Mouse (Mus musculus): ENCODE results near the gene A3galt2.

A3galt2 gene

DNA sequence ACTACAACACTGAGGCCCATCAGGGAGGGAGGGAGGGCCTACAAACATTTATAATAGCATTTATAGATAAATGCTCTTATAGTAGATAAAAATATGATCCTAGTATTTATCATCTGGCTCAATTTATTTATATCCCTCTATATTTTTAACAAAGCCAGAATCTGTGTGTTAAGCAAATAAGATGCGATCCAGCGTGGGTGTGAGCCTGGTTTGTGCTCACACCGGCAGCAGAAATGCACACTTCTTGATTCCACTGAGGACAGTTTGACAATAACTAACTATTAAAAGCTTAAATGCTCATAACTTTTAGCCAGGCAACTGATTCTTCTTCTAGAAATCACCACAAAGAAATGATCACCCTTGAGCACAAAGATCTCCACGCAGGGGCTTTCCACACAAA lies 32.9 kb downstream of the A3galt2 start:
- intact Hi-C loops (cut with DNase I), result no loop called here

DNA sequence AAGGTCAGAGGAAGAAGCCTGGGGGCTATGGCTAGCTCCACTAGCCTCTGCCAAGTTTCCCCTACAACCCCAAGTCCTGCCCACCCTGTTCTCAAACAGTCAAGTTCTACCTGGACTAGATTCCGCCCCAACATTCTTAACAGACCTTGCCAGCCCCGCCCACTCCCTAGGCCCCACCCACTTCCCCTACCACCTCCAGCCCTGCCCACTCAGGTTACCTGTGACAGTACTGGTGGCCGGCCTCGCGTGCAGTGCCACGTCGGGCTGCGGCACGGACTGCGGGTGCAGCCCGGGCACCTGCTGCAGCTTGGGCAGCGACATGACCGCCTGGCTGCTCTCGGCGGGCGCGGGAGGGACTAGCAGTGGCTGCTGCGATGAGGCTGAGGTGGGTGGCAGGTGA lies 34.5 kb downstream of the A3galt2 start:
- intact Hi-C loops (cut with DNase I), result loop anchor here (5.0 kb wide), 1 partner anchor 68 kb away; no protein-coding TSS in a partner anchor

DNA sequence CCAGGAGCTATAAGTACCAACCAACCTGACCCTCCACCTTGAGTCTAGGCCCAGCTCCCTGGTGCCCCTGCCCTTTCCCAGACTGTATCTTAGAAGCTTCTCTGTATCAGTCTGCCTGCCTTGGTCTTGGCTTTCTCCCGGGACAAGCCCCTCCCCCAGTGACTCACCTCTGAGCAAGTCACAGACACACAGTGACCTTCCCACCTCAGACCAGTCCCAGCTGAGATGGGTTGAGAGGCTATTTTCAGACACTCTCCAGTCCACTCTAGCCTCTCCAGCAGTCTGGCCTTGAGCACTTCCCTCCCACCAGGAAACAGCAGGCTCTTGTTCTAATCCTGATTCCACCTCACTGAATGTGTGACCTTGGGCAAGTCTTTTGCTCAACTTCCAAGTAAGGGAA lies 38.5 kb downstream of the A3galt2 start:
- intact Hi-C loops (cut with DNase I), result loop anchor here (5.0 kb wide), 1 partner anchor 64 kb away; no protein-coding TSS in a partner anchor

DNA sequence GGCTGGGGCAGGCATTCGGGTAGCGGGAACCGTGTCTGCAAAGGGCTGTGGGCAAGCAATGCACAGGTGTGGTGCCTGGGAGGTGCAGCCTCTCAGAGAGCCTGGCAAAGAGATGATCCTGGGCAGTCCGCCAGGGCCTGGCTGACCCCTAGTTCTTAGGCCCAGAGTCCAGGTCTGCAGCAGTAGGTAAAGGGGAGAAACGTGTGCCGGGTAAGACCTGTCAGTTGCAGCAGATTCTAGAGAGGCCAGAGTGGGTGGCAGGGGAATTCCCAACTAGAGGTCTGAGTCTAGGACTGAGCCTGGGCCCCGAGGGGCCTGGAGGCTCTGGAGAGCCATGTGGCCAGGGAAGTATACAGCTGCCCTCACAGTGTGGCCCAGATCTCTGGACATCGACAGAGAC lies 39.0 kb downstream of the A3galt2 start:
- intact Hi-C loops (cut with DNase I), result loop anchor here (5.0 kb wide), 1 partner anchor 63 kb away; no protein-coding TSS in a partner anchor

DNA sequence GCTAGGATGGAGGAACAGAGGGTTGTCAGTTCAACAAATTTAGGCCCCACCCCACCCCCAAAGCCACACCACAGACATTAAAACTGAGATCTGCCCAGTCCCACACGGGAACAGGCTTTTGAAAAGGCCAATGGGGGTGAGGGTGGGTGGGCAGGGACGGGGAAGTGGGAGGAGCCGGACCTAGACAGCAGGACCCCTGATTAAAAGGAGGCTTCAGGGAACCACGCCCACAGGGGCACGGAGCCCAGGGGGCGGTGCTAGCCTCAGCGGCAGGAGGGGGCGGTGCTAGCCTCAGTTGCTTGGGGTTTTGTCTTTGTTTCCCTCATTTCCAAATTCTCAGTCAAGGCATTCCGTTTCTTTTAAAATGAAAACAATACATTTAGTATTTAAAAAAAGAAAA lies 40.4 kb downstream of the A3galt2 start:
- intact Hi-C loops (cut with DNase I), result no loop called here

DNA sequence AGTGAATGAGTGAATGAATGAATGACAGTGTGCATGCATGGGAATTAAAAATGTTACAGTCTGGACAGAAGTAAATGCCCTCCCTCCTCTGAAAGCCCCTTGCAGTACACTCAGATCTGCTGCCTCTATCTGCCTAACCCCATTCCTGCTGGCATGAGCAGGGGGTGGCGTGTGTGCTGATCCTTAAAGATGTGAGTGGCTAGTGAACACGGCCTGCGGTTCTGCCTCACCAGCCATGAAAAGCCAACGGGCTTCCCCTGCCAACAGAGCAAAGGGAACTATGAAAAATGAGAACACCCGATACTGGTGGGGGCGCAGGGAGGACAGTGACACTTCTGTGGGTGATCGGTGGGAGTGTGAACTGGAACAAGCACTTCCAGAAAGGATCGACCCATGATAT lies 41.6 kb downstream of the A3galt2 start:
- intact Hi-C loops (cut with DNase I), result no loop called here

DNA sequence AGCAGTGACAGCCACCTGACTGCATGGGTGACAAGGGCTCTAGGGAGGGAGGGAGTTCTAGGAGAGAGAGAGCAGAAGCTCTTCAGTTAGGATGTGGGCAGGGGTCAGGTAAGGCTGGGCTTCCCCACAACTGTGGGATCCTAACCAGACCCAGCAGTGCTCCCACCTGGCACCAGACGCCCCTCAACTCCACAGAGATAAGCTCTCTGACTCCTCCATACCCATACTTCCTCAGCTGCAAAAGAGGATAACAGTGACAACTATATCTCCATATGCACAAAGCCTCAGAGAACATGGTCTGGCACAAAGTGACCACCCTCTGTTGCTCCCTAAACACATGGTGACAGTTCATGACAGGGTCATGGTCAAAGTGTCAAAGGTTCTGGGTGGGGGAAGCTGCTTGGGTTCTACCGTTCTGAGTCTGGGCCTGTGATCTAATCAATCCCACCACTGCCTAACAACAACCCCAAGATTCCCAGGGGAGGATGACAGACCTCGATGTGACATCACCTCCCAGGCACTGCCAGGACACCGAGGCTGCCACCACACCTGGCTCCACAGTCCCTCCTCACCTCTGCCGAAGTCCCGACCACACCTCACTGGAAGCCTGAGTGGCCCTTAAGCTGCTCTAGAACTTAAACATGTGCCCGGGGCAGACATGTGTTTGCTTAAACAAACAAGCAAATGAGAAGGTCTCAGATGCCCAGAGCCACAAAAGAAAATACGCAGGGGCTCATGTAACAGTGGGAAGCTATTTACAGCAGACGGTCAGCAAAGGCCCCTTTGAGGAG lies 46.7 kb downstream of the A3galt2 start:
- intact Hi-C loops (cut with DNase I), result no loop called here

DNA sequence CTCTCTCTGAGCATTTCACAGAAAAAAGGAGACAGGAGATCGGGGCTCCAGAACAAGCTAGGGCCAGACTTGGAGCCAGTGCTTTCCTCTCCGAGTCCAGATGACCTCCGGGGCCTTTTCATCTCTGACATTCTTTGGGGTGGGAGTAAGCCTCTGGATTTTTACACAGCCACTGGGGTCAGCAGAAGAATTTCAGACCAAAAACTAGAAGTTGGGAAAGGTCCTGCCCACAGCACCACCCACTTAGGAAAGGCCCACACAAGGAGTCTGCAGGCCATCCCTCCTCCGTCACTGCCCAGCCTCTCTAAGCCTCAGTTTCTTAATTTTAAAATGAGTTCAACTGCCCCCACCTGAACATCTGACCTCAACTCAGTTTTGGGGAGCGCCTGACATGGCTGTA lies 48.4 kb downstream of the A3galt2 start:
- intact Hi-C loops (cut with DNase I), result no loop called here

DNA sequence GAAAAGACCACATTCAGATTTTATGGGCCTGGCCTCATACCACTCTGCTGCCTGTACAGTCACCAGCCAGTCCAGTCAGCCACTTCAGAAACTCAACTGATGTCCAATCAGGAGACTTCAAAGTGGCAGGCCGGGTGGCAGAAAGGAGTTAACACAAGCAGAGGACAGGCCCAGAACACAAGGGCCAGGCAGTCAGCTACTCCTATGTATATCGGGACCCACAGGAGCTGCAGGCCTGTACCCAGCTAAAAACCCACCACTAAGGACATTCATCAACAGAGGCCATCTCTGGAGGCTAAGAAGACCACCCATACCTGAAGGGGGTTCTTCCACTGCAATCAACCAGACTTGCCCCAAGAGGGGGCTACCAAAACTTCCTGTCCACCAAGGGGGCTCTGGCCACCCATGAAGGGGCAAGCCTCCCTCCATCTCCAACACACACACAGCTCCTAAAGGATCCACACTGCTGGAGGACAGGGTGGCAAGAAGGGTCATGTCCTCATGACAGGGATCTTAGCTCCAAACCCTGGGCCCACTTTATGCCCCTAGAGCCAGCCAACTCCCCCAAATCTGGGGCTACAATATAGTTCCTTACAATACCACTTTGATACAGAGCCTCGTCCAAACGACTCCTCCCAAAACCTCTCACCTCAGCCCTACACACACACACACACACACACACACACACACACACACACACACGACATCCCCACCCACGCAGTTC lies 49.4 kb downstream of the A3galt2 start:
- intact Hi-C loops (cut with DNase I), result no loop called here

DNA sequence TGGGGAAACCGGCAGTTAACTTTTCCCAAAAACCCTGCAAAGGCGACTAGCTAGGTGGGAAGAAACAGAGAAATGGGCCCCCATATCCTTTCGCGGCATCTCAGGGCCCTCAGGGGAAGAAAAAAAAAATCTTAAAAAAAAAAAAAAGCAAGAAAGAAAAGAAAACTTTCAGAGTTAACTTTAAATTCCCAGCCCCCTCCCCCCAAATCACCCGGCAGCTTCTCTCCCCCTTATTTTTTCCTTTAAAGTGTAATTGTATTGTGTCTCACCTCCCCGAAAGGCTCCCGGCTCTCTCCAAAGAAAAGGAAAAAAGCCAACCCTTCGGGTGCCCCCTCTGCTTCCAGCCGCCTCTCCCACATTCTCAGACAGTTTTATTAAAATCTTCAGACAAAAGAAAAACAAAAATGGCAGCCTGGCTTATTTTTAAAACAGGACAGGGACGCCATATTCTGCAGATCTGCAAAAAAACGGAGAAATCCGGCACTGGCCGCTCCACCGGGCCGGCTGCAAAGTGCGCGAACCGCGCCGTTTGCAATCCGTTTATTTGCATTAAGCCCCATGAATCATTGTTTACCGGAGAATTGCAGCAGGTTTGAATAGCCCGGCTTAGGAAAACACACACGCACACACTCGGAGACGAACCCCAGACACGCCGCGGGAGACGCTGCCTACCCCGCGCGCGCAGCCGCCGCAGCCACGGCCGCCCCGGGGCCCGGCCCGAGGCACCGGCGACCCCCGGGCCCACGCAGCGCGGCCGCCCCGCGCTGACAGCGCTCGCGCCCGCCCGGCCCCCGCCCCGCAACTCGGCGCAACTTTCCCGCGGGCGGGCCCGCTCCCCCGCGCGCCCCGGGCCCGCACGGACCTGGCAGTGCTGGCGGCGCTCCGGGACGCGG lies 50.2 kb downstream of the A3galt2 start:
- intact Hi-C loops (cut with DNase I), result no loop called here

DNA sequence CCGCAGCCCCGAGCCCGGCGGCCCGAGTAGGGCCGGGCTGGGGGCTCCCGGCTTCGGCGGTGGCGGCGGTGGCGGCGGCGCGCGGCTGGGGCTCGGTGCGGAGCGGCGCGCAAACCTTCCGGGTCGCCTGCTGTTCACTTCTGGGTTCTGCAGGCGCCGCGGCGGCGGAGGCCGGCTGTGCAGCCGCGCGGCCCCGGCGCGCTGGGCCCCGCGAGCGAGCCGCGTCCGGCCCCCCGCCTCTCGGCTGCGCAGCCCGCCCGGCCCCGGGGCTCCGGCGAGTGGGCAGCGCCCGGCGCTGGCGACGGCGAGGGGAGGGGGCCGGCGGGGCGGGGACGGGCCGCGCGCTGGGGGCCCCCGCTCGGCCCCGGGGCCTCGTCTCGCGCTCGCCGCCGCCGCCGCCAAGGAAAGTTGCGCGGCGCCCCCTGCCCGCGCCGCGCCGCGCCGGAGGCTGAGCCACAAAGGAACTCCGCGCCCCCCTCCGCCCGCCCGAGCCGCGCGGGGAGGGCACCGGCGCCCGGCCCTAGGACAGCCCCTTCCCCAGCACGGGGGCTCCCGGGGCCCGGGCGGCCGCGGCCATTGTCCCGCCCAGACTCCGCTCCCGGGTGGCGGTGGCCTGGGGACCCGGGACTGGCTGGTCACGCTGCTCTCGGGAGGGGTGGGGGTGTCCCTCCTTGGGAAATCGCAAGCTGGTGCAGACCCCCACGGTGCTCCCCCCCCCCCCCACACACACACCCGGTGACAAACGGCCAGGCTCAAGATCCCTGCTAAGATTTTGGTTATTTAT lies 51.1 kb downstream of the A3galt2 start, which contains the start of gene Zfp362:
Gene Zfp362 (minus strand): TSS at position 3 of the 784 bp plus-strand sequence.
- intact Hi-C loops (cut with DNase I), result no loop called here

DNA sequence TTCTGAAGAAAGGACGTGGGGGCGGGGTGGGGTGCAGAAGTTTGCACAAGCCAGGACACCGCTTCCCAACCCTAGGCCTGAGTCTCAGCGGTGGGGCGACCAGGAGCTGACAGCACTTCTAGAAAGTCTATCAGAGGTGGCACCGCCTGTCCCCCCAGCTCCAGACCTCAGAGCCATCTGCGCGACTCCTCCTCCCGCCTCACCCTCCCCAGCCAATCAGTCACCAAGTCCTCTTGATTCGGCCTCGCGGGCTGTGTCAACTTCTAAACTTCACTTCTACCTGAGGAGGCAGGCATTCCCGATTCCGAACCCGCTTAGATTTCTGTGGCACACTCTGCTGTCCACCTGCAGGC lies 51.6 kb downstream of the A3galt2 start:
- intact Hi-C loops (cut with DNase I), result no loop called here

DNA sequence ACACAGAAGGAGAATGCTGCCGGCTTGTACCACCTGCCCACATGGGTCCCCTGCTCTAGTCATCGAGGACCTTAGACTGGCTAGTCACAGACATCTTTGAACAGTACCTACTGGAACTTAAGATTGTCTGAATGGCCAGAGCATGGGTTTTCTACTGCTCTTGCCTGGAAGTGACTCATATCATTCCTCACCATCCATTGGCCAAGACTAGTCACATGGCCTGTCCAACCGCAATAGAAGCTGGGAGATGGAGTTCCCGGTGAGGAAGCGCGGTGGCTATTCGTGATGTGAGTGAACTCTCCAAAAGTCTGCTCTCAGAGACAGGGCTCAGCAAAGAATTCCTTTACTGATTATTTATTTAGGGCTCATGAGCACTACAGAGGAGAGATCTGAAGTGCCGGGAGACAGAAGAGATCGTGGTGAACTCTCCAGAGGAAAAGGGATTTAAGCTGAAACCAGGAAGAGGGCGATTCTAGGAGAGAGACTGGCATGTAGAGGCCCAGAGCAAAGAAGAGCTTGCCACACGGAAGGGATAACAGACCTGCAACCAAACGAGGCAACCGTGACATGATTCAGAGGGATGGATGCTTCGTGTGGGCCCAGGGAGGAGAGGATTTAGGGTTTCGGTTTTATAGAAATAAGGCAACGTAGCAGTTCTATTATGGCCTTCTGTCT lies 56.4 kb downstream of the A3galt2 start:
- intact Hi-C loops (cut with DNase I), result no loop called here

DNA sequence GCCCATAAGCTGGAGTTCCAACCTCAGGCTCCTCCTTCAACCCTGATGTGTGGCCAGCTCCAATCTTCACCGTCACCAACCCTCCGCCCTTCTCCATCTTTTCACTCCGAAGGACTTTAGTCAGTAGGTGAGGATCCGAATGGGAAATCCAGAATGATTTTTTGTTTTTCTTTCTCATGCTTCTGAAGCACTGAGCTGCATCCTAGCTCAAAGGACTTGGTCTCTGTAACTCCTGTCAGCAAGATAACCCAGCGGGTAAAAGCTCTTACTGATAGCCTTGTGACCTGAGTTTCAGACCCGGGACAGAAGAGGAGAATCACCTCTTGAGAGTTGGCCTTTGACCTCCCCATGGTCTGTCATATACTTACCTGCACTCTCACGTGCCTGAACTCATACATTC lies 61.8 kb downstream of the A3galt2 start:
- intact Hi-C loops (cut with DNase I), result no loop called here
